Mouse (Mus musculus) hindbrain, embryonic 12.5 days (tissue): ENCODE results near the gene Crtap. TPM values are rescaled to one million over a fixed set of nuclear protein-coding genes. Genes with fewer than 3 reads are reported as not detected.
"Not testable (repeated sequence)": the region's sequence is repeated elsewhere in the genome, so short reads cannot be mapped to it uniquely, and the experiment has no call there.

Experiments used
- ATAC-seq: fragments of 200-750 bp; cut with Nextera tagmentation; 2 replicates; pipeline ENCODE4 v1.8.0; 2017; ENCODE audit warnings: moderate TSS enrichment; ENCODE audit not compliant: low FRiP score
- H3K27ac ChIP-seq: fragments of 300-500 bp; sonication (generic); 2 replicates; pipeline ENCODE4 v1.5.1; 2016; ENCODE audit warnings: mild to moderate bottlenecking
- H3K27me3 ChIP-seq: fragments of 300-500 bp; sonication (generic); 2 replicates; pipeline ENCODE4 v1.6.1; 2016; ENCODE audit warnings: mild to moderate bottlenecking
- H3K36me3 ChIP-seq: fragments of 300-500 bp; sonication (generic); 2 replicates; pipeline ENCODE4 v1.6.1; 2016; ENCODE audit warnings: mild to moderate bottlenecking
- H3K4me1 ChIP-seq: fragments of 300-500 bp; sonication (generic); 2 replicates; pipeline ENCODE4 v1.6.1; 2016
- H3K4me2 ChIP-seq: fragments of 300-500 bp; sonication (generic); replicated peaks from 2 replicates; pipeline ENCODE4 v1.6.1; 2016; ENCODE audit warnings: mild to moderate bottlenecking
- H3K4me3 ChIP-seq: fragments of 300-500 bp; sonication (generic); 2 replicates; pipeline ENCODE4 v1.5.1; 2016; ENCODE audit warnings: mild to moderate bottlenecking
- H3K9ac ChIP-seq: fragments of 300-500 bp; sonication (generic); 2 replicates; pipeline ENCODE4 v1.6.1; 2016; ENCODE audit warnings: mild to moderate bottlenecking, moderate library complexity
- H3K9me3 ChIP-seq: fragments of 300-500 bp; sonication (generic); replicated peaks from 2 replicates; pipeline ENCODE4 v1.6.1; 2016; ENCODE audit warnings: mild to moderate bottlenecking
- WGBS: fragments of 180-500 bp; shearing (Covaris S2); methylation state at CpG from one replicate; pipeline ENCODE4 v1.1.7; 2016; 5-methylcytosine and 5-hydroxymethylcytosine counted together
- polyA plus RNA-seq: library from polyadenylated mRNA; unstranded; fragments of >200 nt; fragmentation: Nextera tagmentation; extraction: Ambion mirVana; gene quantifications from 2 replicates; pipeline ENCODE4 v1.2.1, GENCODE M21; 2016

The Crtap gene
- polyA plus RNA-seq, 1 experiment from 2014 or later = 68.4 TPM

DNA sequence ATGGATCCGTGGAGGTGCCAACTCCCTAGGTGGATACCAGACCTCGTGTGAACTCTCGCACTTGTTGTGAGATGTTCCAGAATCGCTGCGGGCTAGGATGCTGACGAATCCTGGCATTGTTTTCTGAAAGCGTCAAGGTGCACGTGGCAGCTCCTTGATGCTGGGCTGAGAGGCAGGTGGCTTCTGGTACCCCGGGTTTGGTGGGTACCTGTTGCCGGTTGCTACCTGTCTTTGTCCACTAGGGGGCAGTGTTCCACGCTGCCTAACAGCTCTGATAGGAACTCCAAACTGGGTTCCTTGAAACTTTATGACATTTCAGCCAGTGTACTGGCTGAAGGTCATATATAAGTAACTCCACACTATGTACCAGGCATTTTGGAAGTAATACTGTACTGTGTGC is 25.2 kb upstream of the Crtap start:
- no peaks in the 10 kb centered on the region for H3K4me1 ChIP-seq
- WGBS = 26% methylated on average over 11 of the region's 11 CpGs
- H3K9ac ChIP-seq = no peak overlapping the region
- no peak overlapping the region for H3K4me3 ChIP-seq
- no peaks in the 10 kb centered on the region for H3K27me3 ChIP-seq
- H3K27ac ChIP-seq = no peak overlapping the region
- ATAC-seq = no peak; the same call in 1 of the 2 replicates
- H3K36me3 ChIP-seq = peaks cover 6% of the 10 kb centered on the region; the same call in 1 of the 2 replicates
- H3K9me3 ChIP-seq = no peaks in the 10 kb centered on the region
- H3K4me2 ChIP-seq = no peak overlapping the region

DNA sequence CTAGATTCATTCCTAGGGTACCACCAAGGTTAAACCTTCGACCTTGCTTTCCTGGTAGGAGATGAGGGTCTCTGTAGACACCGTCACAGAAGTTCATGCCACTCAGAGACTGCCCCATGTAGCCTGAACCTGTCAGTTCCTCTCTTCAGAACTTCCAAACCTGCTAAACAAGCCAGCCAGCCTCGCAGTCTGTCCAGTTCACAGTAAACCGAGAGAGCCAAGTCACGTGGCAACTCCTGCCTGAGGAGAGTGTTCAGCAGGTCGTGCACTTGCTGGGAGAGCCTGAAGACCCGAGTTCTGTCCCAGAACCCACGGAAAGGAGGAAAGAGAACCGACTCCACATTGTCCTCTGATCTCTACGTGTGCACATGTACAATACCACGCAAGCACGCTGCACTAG is 23.4 kb upstream of the Crtap start:
- WGBS = 85% methylated on average over 12 of the region's 12 CpGs
- Histone ChIP-seq H3K9me3 (no peaks in the 10 kb centered on the region), H3K4me3 (no peak overlapping the region), H3K4me1 (no peaks in the 10 kb centered on the region), H3K27me3 (no peaks in the 10 kb centered on the region), H3K27ac (no peak overlapping the region), H3K4me2 (no peak overlapping the region), H3K9ac (no peak overlapping the region), H3K36me3 (peaks cover 20% of the 10 kb centered on the region)
- ATAC-seq = no peak

DNA sequence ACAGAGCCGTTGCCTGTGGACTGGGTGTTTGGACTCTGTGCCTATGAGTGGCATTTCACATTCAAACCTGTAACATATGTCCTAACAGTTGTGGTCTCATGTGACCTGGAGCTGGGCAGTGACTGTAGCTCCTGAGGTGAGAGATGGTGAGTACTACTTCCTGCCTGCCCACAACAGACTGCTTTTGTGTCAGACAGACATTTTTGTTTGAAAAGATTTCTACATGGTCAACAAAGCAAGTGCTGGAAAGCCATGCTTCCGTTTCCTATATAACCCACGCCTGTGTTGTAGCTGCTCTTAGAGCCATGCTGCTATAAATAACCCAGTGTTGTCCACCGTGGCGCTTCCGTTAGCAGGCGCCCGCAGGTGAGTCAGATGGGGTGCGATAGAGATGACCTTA is 21.9 kb upstream of the Crtap start:
- Histone ChIP-seq H3K4me1 (no peaks in the 10 kb centered on the region), H3K4me2 (no peak overlapping the region), H3K27me3 (no peaks in the 10 kb centered on the region), H3K4me3 (no peak overlapping the region), H3K36me3 (peaks cover 24% of the 10 kb centered on the region), H3K9me3 (no peaks in the 10 kb centered on the region), H3K27ac (no peak overlapping the region), H3K9ac (no peak overlapping the region)
- 94% methylated on average over 9 of the region's 9 CpGs for WGBS
- no peak for ATAC-seq

DNA sequence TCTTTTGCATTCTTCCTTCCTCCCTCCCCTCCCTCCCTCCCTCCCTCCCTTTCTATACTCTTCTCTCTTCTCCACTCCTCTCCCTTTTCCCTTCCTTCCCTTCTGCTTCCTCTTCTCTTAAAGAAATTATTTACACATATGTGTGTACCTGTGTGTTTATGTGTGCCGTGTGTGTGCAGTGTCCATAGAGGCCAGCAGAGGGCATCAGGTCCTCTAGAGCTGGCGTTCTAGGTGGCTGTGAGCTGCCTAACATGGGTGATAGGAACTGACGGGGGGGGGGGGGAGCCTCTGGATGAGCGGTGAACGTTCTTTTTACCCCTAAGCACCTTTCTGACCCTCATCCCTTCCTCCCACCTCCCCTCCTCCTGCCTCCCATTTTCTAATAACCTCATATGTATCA is 20.8 kb upstream of the Crtap start:
- Histone ChIP-seq H3K4me2 (no peak overlapping the region), H3K27ac (no peak overlapping the region), H3K4me1 (no peaks in the 10 kb centered on the region), H3K4me3 (no peak overlapping the region), H3K9ac (no peak overlapping the region), H3K36me3 (peaks cover 24% of the 10 kb centered on the region), H3K9me3 (no peaks in the 10 kb centered on the region), H3K27me3 (no peaks in the 10 kb centered on the region)
- no peak for ATAC-seq
- WGBS = 91% methylated on average over 5 of the region's 5 CpGs

DNA sequence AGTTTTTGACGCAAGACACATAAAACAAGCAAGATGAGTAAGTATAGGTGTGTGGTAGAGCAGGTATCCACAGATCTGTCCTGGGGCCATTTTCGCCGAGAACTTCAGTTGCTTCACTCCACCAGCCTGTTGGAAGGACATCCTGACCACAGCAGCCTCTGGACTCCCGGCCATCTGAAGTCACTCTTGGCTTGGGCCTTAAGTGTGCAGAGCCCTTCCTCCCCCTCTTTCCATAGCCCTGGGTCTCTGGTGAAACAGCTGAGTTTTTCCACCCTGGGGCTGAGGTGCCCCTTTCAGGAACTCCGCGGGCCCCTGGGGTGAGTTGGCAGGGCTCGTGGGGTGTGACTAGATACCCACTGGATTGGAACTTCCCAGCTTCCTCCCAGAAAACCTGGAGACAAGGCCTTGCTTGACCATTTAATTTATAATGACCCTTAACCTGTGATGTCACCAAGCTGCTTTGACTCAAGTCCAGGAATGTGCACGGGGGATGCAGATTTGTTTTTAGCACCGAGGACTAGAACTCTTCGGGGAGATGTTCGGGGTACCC is 19.9 kb upstream of the Crtap start:
- Histone ChIP-seq H3K9ac (no peak overlapping the region), H3K9me3 (0 out of 2 replicates have a peak, but pooled peaks cover 3% of the 10 kb centered on the region), H3K4me1 (no peaks in the 10 kb centered on the region), H3K27ac (no peak overlapping the region), H3K36me3 (peaks cover 33% of the 10 kb centered on the region), H3K4me3 (no peak overlapping the region), H3K27me3 (no peaks in the 10 kb centered on the region), H3K4me2 (no peak overlapping the region)
- no peak for ATAC-seq
- WGBS = 96% methylated on average over 11 of the region's 11 CpGs

DNA sequence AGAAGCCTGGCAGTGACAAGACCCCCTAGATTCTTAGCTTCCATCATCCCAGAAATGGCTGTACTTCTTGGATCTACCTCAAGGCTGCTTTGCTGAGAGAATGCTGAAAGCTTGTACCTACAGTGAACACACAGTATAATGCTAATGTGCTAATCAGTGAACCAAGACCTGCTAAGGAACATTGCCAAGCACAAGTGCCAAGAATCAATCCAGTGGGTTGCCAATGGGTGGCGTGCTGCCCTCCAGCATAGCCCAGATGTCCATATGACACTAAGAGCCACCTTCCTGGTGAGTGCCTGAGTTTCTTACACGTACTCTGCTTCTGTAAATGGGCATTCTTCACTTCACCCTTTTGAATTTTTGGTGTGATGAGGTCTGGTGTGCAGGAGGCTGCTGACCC is 17.2 kb upstream of the Crtap start:
- no peak overlapping the region for H3K4me2 ChIP-seq
- no peaks in the 10 kb centered on the region for H3K4me1 ChIP-seq
- no peak overlapping the region for H3K27ac ChIP-seq
- H3K36me3 ChIP-seq = peaks cover 44% of the 10 kb centered on the region
- no peak overlapping the region for H3K4me3 ChIP-seq
- 0 out of 2 replicates have a peak, but pooled peaks cover 6% of the 10 kb centered on the region for H3K9me3 ChIP-seq
- ATAC-seq = no peak
- H3K27me3 ChIP-seq = no peaks in the 10 kb centered on the region
- WGBS = 92% methylated on average over 2 of the region's 2 CpGs
- no peak overlapping the region for H3K9ac ChIP-seq

DNA sequence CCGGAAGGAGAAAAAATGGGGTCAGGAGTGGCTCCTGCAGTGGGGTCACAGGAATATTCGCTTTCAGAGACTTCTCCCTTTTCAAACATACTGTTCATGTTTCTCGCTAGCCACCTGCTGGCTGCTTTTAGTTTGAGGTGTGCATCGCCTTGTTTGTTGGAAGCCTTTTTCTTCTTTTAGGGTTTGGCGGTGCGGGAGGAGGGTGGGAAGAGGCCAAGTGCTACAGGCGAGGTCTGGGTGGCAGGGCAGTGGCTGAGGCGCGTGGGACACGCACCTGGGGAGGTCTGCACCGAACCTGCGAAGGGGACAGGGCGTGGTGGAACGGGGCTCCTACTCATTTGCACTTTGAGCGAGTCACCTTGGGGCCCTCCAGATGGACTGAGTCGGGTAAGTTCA is 11.2 kb upstream of the Crtap start:
- H3K4me2 ChIP-seq = peak overlapping the region; percentile 74
- H3K36me3 ChIP-seq = peaks cover 20% of the 10 kb centered on the region
- H3K4me3 ChIP-seq = peak overlapping the region; percentile 69
- 0 out of 2 replicates have a peak, but pooled peaks cover 6% of the 10 kb centered on the region for H3K9me3 ChIP-seq
- peaks cover 11% of the 10 kb centered on the region for H3K4me1 ChIP-seq
- H3K9ac ChIP-seq = peak overlapping the region; percentile 78
- no peaks in the 10 kb centered on the region for H3K27me3 ChIP-seq
- peak overlapping the region; percentile 84 for H3K27ac ChIP-seq
- 3% methylated on average over 16 of the region's 16 CpGs for WGBS
- ATAC-seq = no peak

DNA sequence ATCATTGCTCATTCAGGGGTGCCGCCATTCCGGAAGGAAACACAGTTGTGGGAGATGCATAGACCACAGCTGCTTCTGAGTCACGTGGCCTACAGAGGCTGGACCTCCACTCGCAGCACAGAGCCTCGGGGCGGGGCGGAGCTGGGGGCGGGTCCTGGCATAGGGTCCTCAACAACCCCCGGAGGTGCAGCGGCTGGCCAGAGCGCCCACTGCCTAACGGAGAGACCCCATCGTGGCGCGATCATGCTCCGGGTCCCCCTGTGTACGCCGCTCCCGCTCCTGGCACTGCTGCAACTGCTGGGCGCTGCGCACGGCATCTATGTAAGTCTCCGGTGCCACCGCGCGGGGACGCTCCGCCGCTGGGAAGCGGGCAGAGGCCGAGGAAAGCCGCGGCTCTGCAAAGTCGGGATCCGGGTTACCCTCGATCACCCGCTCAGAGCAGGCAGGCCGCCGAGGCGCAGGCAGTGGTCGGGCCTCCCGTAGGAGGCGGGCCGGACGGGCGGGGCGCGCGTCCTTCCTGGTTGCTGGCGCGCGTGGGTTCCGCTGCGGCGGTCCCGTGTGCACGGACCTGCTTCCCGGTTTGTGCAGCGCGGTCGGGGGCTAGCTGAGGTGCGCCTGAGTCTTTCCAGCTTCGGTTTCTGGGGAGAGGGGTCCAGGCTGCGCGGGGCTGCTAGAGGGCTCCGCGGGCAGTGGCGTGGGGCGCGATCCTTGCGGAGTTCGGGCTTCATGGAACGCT is 10.6 kb upstream of the Crtap start, which contains the start of the genes Glb1 and Tmppe:
Glb1 (plus strand) TSS at position 128 of the 736 bp plus-strand sequence.
Tmppe (plus strand) TSS at position 157 of the 736 bp plus-strand sequence.
- peak within 1 kb of the TSS; percentile 84 for H3K27ac ChIP-seq
- peaks cover 11% of the 10 kb centered on the region for H3K4me1 ChIP-seq
- peak; percentile 99 for ATAC-seq
- under 1% methylated on average over 72 of the region's 73 CpGs for WGBS
- H3K9ac ChIP-seq = peak within 1 kb of the TSS; percentile 78
- peak within 1 kb of the TSS; percentile 74 for H3K4me2 ChIP-seq
- peak within 1 kb of the TSS; percentile 69 for H3K4me3 ChIP-seq
- 0 out of 2 replicates have a peak, but pooled peaks cover 6% of the 10 kb centered on the region for H3K9me3 ChIP-seq
- H3K27me3 ChIP-seq = no peaks in the 10 kb centered on the region
- peaks cover 19% of the 10 kb centered on the region for H3K36me3 ChIP-seq

DNA sequence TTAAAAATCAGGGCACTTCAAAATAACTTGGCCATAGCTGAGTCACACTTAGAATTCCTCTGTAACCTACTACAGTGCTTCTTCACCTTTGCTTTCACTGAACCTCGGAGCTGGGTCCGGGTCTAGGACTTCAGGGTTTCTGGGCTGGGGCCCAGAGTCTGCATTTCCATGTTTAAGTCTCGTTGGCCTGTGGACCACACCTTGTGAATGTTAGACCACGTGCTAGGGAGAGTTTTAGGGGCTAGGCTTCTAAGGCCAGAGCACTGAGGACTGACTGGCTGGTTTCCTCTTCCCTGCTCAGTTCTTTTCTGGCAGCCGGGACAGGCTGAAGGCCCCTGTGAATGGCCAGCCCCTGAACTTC is 10.1 kb upstream of the Crtap start:
- ATAC-seq = peak; percentile 69
- Histone ChIP-seq H3K4me1 (peaks cover 11% of the 10 kb centered on the region), H3K9me3 (0 out of 2 replicates have a peak, but pooled peaks cover 6% of the 10 kb centered on the region), H3K4me3 (peak overlapping the region; percentile 69), H3K4me2 (peak overlapping the region; percentile 74), H3K36me3 (peaks cover 13% of the 10 kb centered on the region), H3K27ac (peak overlapping the region; percentile 84), H3K9ac (peak overlapping the region; percentile 78), H3K27me3 (no peaks in the 10 kb centered on the region)
- 30% methylated on average over 5 of the region's 5 CpGs for WGBS

DNA sequence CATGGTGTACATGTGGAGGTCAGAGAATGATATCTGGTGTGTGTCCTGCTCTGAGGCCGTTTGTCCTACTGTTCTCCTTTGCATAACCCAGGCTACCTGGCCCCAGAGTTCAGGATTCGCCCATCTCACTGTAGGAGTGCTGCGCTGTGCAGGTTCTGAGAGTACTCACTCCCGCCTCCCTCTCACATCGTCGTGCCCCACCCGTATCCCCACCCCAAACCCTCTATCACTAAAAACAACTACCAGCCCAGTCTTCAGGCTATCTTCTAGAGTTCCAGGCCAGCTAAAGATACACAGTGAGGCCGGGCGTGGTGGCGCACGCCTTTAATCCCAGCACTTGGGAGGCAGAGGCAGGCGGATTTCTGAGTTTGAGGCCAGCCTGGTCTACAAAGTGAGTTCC is 9.2 kb upstream of the Crtap start:
- Histone ChIP-seq H3K4me3 (no peak overlapping the region), H3K4me1 (peaks cover 11% of the 10 kb centered on the region), H3K27me3 (no peaks in the 10 kb centered on the region), H3K4me2 (no peak overlapping the region), H3K9me3 (no peaks in the 10 kb centered on the region), H3K36me3 (peaks cover 4% of the 10 kb centered on the region; the same call in 1 of the 2 replicates), H3K27ac (no peak overlapping the region), H3K9ac (no peak overlapping the region)
- WGBS = 88% methylated on average over 12 of the region's 12 CpGs
- no peak for ATAC-seq

DNA sequence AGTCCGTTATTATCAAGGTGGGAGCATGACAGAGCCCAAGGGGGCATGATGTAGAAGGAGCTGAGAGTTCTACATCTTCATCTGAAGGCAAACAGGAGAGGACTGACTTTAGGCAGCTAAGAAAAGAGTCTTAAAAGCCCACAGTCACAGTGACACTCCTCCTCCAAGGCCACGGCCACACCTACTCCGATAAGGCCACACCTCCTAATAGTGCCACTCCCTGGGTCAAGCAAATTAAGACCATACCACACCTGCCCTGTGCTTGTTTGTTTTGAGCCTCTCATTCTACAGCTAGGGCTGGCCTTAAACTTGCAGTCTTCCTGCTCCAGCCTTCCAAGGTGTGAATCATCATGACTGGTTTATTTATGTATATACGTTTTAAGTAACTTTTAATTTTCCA is 4.8 kb upstream of the Crtap start:
- no peaks in the 10 kb centered on the region for H3K27me3 ChIP-seq
- no peaks in the 10 kb centered on the region for H3K36me3 ChIP-seq
- no peak for ATAC-seq
- H3K4me1 ChIP-seq = peaks cover 2% of the 10 kb centered on the region; the same call in 1 of the 2 replicates
- H3K9me3 ChIP-seq = no peaks in the 10 kb centered on the region
- 90% methylated on average over 4 of the region's 4 CpGs for WGBS
- H3K4me3 ChIP-seq = no peak overlapping the region
- H3K27ac ChIP-seq = no peak overlapping the region
- no peak overlapping the region for H3K9ac ChIP-seq
- no peak overlapping the region for H3K4me2 ChIP-seq

DNA sequence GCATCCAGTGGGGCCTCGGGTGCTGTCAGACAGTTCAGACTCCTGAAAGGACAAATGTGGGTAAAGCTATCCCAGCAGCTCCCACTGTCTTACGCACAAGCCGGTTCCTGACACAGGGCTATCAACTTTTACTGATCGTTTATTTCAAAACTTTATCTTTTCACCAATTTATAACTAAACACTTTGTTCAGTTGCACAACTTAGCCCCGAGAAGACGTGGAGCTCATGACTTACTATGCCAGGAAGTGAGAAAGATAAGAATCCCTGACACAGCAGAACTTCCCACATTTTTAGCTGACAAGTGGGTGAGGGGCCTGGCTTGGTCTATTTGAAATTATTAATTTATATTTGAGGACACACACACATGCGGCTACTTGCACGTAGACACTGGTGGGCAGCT is 4.2 kb upstream of the Crtap start:
- Histone ChIP-seq H3K4me2 (no peak overlapping the region), H3K27me3 (no peaks in the 10 kb centered on the region), H3K4me3 (no peak overlapping the region), H3K36me3 (no peaks in the 10 kb centered on the region), H3K4me1 (peaks cover 2% of the 10 kb centered on the region; the same call in 1 of the 2 replicates), H3K9ac (no peak overlapping the region), H3K9me3 (no peaks in the 10 kb centered on the region), H3K27ac (no peak overlapping the region)
- WGBS = 84% methylated on average over 8 of the region's 8 CpGs
- ATAC-seq = no peak

DNA sequence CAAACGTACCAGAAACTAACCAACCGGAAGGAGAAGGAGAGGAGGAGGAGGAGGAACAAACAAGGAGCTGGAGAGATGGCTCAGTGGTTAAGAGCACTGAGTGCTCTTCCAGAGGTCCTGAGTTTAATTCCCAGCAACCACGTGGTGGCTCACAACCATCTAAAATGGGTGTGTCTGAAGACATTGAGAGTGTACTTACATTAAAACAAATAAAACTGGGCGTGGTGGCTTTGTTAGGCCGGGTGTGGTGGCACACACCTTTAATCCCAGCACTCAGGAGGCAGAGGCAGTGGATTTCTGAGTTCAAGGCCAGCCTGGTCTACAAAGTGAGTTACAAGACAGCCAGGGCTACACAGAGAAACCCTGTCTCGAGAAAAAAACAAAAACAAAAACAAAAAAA is 3.7 kb upstream of the Crtap start:
- H3K27me3 ChIP-seq, H3K4me1 ChIP-seq, H3K4me3 ChIP-seq, H3K9ac ChIP-seq, H3K36me3 ChIP-seq, H3K9me3 ChIP-seq, H3K27ac ChIP-seq, ATAC-seq, H3K4me2 ChIP-seq: not testable (repeated sequence)
- WGBS = 74% methylated on average over 6 of the region's 6 CpGs
